Mouse (Mus musculus): ENCODE data around the gene Atg101. TPM values are rescaled to one million over a fixed set of nuclear protein-coding genes. Genes with fewer than 3 reads are reported as not detected.

The Atg101 gene
- polyA plus RNA-seq, 1 experiment from 2014 or later = 92.4 TPM

DNA sequence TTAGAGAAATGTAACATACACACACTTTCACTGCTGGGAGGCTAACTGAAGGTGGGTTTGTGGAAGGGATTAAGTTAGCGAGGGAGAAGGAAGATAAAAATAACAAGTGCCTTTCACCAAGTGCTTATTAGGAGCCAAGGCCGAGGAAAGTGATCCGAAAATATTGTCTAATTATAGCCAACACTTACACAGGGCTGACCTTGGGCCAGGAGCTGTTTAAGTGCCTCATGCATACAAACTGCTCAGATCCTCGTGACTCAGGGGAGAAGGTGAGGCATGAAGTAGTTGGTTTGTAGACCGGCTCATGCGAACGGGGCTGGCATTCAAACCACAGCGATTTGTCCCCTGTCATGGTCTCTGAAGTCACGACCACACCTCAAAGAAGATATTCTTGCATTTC is 42.8 kb upstream of the Atg101 start:
- Histone ChIP-seq H3K27ac (ENCODE audit: low read length) (no peak overlapping the region), H3K4me1 (replicated peaks; ENCODE audit: control insufficient read depth, insufficient read depth, low read length) (peaks cover 12% of the 10 kb centered on the region), H3K9me3 (ENCODE audit: control insufficient read depth, low read length) (no peaks in the 10 kb centered on the region), H3K4me3 (replicated peaks; ENCODE audit: low read length) (peak overlapping the region; percentile 13), H3K4me2 (ENCODE audit: low read length) (peak overlapping the region; percentile 39), H3K27me3 (replicated peaks; ENCODE audit: control insufficient read depth, insufficient read depth, low read length) (no peaks in the 10 kb centered on the region), H3K36me3 (ENCODE audit: control insufficient read depth, insufficient read depth) (no peaks in the 10 kb centered on the region), H3K9ac (replicated peaks; ENCODE audit: low read depth, low read length) (peak overlapping the region; percentile 40; the same call in 1 of the 2 replicates)
- no peak for ATAC-seq
- WGBS = 58% methylated on average over 9 of the region's 9 CpGs

GRCm38 (mm10) chr15:101241853-101242252 is 42.2 kb upstream of the Atg101 start:
- no peaks in the 10 kb centered on the region for H3K9me3 ChIP-seq (ENCODE audit: control insufficient read depth, low read length)
- H3K36me3 ChIP-seq (ENCODE audit: control insufficient read depth, insufficient read depth) = no peaks in the 10 kb centered on the region
- H3K4me3 ChIP-seq (replicated peaks; ENCODE audit: low read length) = no peak overlapping the region
- no peak overlapping the region for H3K9ac ChIP-seq (replicated peaks; ENCODE audit: low read depth, low read length)
- no peak overlapping the region for H3K4me2 ChIP-seq (ENCODE audit: low read length)
- WGBS = 81% methylated on average over 9 of the region's 9 CpGs
- no peak overlapping the region for H3K27ac ChIP-seq (ENCODE audit: low read length)
- ATAC-seq = no peak
- H3K4me1 ChIP-seq (replicated peaks; ENCODE audit: control insufficient read depth, insufficient read depth, low read length) = peaks cover 15% of the 10 kb centered on the region
- no peaks in the 10 kb centered on the region for H3K27me3 ChIP-seq (replicated peaks; ENCODE audit: control insufficient read depth, insufficient read depth, low read length)

DNA sequence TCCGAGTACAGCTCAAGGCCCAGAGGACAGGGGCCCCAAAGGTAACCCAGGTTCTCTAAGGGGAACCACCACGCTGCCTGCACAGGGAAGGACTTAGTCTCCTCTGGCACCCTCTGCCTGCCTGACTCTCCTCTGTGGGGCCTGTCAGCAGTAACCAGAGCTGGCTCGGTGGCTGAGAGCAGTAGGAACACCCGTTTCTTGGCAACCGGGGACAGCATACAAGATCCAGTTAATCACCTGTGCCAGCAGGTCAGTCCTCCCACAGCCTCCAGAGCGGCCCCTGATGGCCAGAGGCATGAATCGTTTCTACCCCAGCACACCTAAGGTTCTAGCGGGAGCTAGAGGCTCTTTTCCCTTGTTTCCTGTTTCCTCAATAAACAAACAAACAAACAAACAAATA is 41.4 kb upstream of the Atg101 start:
- no peaks in the 10 kb centered on the region for H3K27me3 ChIP-seq (replicated peaks; ENCODE audit: control insufficient read depth, insufficient read depth, low read length)
- H3K9me3 ChIP-seq (ENCODE audit: control insufficient read depth, low read length) = no peaks in the 10 kb centered on the region
- no peak overlapping the region for H3K4me3 ChIP-seq (replicated peaks; ENCODE audit: low read length)
- H3K4me2 ChIP-seq (ENCODE audit: low read length) = no peak overlapping the region
- H3K4me1 ChIP-seq (replicated peaks; ENCODE audit: control insufficient read depth, insufficient read depth, low read length) = peaks cover 17% of the 10 kb centered on the region
- 20% methylated on average over 8 of the region's 8 CpGs for WGBS
- no peaks in the 10 kb centered on the region for H3K36me3 ChIP-seq (ENCODE audit: control insufficient read depth, insufficient read depth)
- no peak overlapping the region for H3K9ac ChIP-seq (replicated peaks; ENCODE audit: low read depth, low read length)
- H3K27ac ChIP-seq (ENCODE audit: low read length) = no peak overlapping the region
- ATAC-seq = no peak

- H3K27ac ChIP-seq (ENCODE audit: low read length) = no peak overlapping the region
- WGBS = 70% methylated on average over 3 of the region's 3 CpGs
- ATAC-seq = no peak
- no peaks in the 10 kb centered on the region for H3K9me3 ChIP-seq (ENCODE audit: control insufficient read depth, low read length)
- H3K4me2 ChIP-seq (ENCODE audit: low read length) = no peak overlapping the region
- peaks cover 14% of the 10 kb centered on the region for H3K4me1 ChIP-seq (replicated peaks; ENCODE audit: control insufficient read depth, insufficient read depth, low read length)
- H3K4me3 ChIP-seq (replicated peaks; ENCODE audit: low read length) = no peak overlapping the region
- H3K36me3 ChIP-seq (ENCODE audit: control insufficient read depth, insufficient read depth) = no peaks in the 10 kb centered on the region
- no peaks in the 10 kb centered on the region for H3K27me3 ChIP-seq (replicated peaks; ENCODE audit: control insufficient read depth, insufficient read depth, low read length)
- H3K9ac ChIP-seq (replicated peaks; ENCODE audit: low read depth, low read length) = no peak overlapping the region
These were observed 40.1 kb upstream of the Atg101 start for GRCm38 (mm10) chr15:101244012-101244411.

GRCm38 (mm10) chr15:101246231-101247154 is 37.6 kb upstream of the Atg101 start:
- no peaks in the 10 kb centered on the region for H3K27me3 ChIP-seq (replicated peaks; ENCODE audit: control insufficient read depth, insufficient read depth, low read length)
- 3% methylated on average over 56 of the region's 56 CpGs for WGBS
- H3K27ac ChIP-seq (ENCODE audit: low read length) = peak overlapping the region; percentile 86
- no peaks in the 10 kb centered on the region for H3K9me3 ChIP-seq (ENCODE audit: control insufficient read depth, low read length)
- H3K36me3 ChIP-seq (ENCODE audit: control insufficient read depth, insufficient read depth) = no peaks in the 10 kb centered on the region
- H3K4me3 ChIP-seq (replicated peaks; ENCODE audit: low read length) = peak overlapping the region; percentile 67
- ATAC-seq = peak; percentile 99
- H3K4me2 ChIP-seq (ENCODE audit: low read length) = peak overlapping the region; percentile 78
- peaks cover 7% of the 10 kb centered on the region for H3K4me1 ChIP-seq (replicated peaks; ENCODE audit: control insufficient read depth, insufficient read depth, low read length)
- H3K9ac ChIP-seq (replicated peaks; ENCODE audit: low read depth, low read length) = peak overlapping the region; percentile 77

GRCm38 (mm10) chr15:101247155-101247498 is 36.9 kb upstream of the Atg101 start:
- no peak overlapping the region for H3K9ac ChIP-seq (replicated peaks; ENCODE audit: low read depth, low read length)
- ATAC-seq = no peak
- H3K4me1 ChIP-seq (replicated peaks; ENCODE audit: control insufficient read depth, insufficient read depth, low read length) = peaks cover 7% of the 10 kb centered on the region
- WGBS = 84% methylated on average over 1 of the region's 1 CpGs
- H3K27me3 ChIP-seq (replicated peaks; ENCODE audit: control insufficient read depth, insufficient read depth, low read length) = no peaks in the 10 kb centered on the region
- H3K36me3 ChIP-seq (ENCODE audit: control insufficient read depth, insufficient read depth) = no peaks in the 10 kb centered on the region
- H3K27ac ChIP-seq (ENCODE audit: low read length) = no peak overlapping the region
- no peaks in the 10 kb centered on the region for H3K9me3 ChIP-seq (ENCODE audit: control insufficient read depth, low read length)
- H3K4me3 ChIP-seq (replicated peaks; ENCODE audit: low read length) = no peak overlapping the region; the same call in 1 of the 2 replicates
- peak overlapping the region; percentile 78 for H3K4me2 ChIP-seq (ENCODE audit: low read length)

DNA sequence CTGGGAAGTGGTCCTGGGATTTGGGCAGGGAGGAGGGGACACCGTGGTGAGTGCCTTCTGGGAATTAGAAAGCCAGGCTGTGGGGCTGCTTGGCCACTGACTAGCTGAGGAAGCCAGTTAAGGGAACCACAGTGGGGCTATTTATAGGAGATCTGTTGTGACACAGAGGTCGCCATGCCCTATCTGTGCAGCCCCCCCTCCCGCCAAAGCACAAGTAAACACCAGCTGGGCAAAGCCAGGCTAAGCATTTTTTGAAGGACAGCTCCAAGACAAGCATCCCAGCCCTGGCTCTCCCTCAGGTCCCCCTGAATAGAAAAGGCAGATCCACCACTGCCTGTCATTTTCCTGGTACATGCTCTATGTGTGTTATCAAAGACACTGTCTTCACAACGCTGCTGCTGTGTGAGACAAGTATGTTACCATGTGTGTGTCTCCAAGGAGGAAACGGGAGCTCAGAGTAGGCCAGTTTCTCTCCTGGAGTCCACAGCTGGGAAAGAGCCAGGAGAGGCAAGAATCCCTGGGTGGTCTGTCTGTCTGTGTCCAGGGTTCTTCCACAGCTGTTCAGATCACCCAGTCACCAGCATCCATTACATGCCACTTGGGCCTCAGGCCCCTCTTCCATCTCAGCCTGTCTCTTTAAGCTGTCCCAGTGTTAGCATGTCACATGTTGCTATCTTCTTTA is 35.9 kb upstream of the Atg101 start:
- no peak for ATAC-seq
- Histone ChIP-seq H3K36me3 (ENCODE audit: control insufficient read depth, insufficient read depth) (no peaks in the 10 kb centered on the region), H3K4me1 (replicated peaks; ENCODE audit: control insufficient read depth, insufficient read depth, low read length) (peaks cover 7% of the 10 kb centered on the region), H3K27ac (ENCODE audit: low read length) (no peak overlapping the region), H3K9me3 (ENCODE audit: control insufficient read depth, low read length) (no peaks in the 10 kb centered on the region), H3K4me2 (ENCODE audit: low read length) (no peak overlapping the region), H3K4me3 (replicated peaks; ENCODE audit: low read length) (no peak overlapping the region), H3K9ac (replicated peaks; ENCODE audit: low read depth, low read length) (no peak overlapping the region), H3K27me3 (replicated peaks; ENCODE audit: control insufficient read depth, insufficient read depth, low read length) (no peaks in the 10 kb centered on the region; the same call in 1 of the 2 replicates)
- 68% methylated on average over 5 of the region's 5 CpGs for WGBS

- WGBS = 77% methylated on average over 9 of the region's 9 CpGs
- Histone ChIP-seq H3K27ac (ENCODE audit: low read length) (no peak overlapping the region), H3K9ac (replicated peaks; ENCODE audit: low read depth, low read length) (no peak overlapping the region), H3K36me3 (ENCODE audit: control insufficient read depth, insufficient read depth) (no peaks in the 10 kb centered on the region), H3K4me2 (ENCODE audit: low read length) (no peak overlapping the region), H3K4me3 (replicated peaks; ENCODE audit: low read length) (no peak overlapping the region), H3K27me3 (replicated peaks; ENCODE audit: control insufficient read depth, insufficient read depth, low read length) (no peaks in the 10 kb centered on the region; the same call in 1 of the 2 replicates), H3K4me1 (replicated peaks; ENCODE audit: control insufficient read depth, insufficient read depth, low read length) (peaks cover 19% of the 10 kb centered on the region), H3K9me3 (ENCODE audit: control insufficient read depth, low read length) (no peaks in the 10 kb centered on the region)
- no peak for ATAC-seq
These were observed 33.8 kb upstream of the Atg101 start for GRCm38 (mm10) chr15:101250220-101250800.

GRCm38 (mm10) chr15:101251930-101252329 is 32.1 kb upstream of the Atg101 start:
- Histone ChIP-seq H3K4me3 (replicated peaks; ENCODE audit: low read length) (no peak overlapping the region), H3K27me3 (replicated peaks; ENCODE audit: control insufficient read depth, insufficient read depth, low read length) (no peaks in the 10 kb centered on the region; the same call in 1 of the 2 replicates), H3K36me3 (ENCODE audit: control insufficient read depth, insufficient read depth) (no peaks in the 10 kb centered on the region), H3K4me1 (replicated peaks; ENCODE audit: control insufficient read depth, insufficient read depth, low read length) (peaks cover 12% of the 10 kb centered on the region), H3K4me2 (ENCODE audit: low read length) (no peak overlapping the region), H3K9me3 (ENCODE audit: control insufficient read depth, low read length) (no peaks in the 10 kb centered on the region), H3K27ac (ENCODE audit: low read length) (no peak overlapping the region), H3K9ac (replicated peaks; ENCODE audit: low read depth, low read length) (no peak overlapping the region)
- ATAC-seq = no peak
- WGBS = 88% methylated on average over 5 of the region's 5 CpGs
